Mouse (Mus musculus) MEL (cell line): Measurements from ENCODE around the gene Naaa. TPM values are rescaled to one million over a fixed set of nuclear protein-coding genes. Genes with fewer than 3 reads are reported as not detected.

ENCODE experiments used
- DNase-seq: peaks from one replicate; pipeline ENCODE4 v3.0.0; 2011; ENCODE audit warnings: low read depth, low spot score
- H3K27ac ChIP-seq: 2 replicates; pipeline ENCODE4 v1.5.1; 2012; ENCODE audit warnings: low read depth, mild to moderate bottlenecking, control low read depth, low read length, moderate library complexity; ENCODE audit not compliant: control insufficient read depth
- H3K27me3 ChIP-seq, 2 experiments: fragments of 150-350 bp in 1 of 2; sonication (generic) in 1 of 2; 2 replicates each; pipeline ENCODE4 v1.6.1; 2012; ENCODE audit warnings: low read length in 2 of 2, mild to moderate bottlenecking in 2 of 2, improper control_type of control experiment in 1 of 2, moderate library complexity in 1 of 2; ENCODE audit not compliant: insufficient read depth in 2 of 2, control insufficient read depth in 1 of 2
- H3K36me3 ChIP-seq, 2 experiments: 2 replicates each; pipeline ENCODE4 v1.6.1; 2012 to 2014; ENCODE audit warnings: low read length in 2 of 2, improper control_type of control experiment in 1 of 2, inconsistent platforms in 1 of 2, mild to moderate bottlenecking in 1 of 2; ENCODE audit not compliant: insufficient read depth in 2 of 2, control insufficient read depth in 1 of 2
- H3K4me1 ChIP-seq, 2 experiments: fragments of 150-350 bp in 1 of 2; sonication (generic) in 1 of 2; 2 replicates each; pipeline ENCODE4 v1.6.1; 2012; ENCODE audit warnings: low read length in 2 of 2, improper control_type of control experiment in 1 of 2, mild to moderate bottlenecking in 1 of 2; ENCODE audit not compliant: insufficient read depth in 2 of 2, control insufficient read depth in 1 of 2
- H3K4me3 ChIP-seq, 2 experiments: fragments of 150-350 bp in 1 of 2; sonication (generic) in 1 of 2; 2 replicates each; pipeline ENCODE4 v1.5.1; 2012; ENCODE audit warnings: low read depth in 2 of 2, low read length in 2 of 2, mild to moderate bottlenecking in 2 of 2, moderate library complexity in 2 of 2, control low read depth in 1 of 2, improper control_type of control experiment in 1 of 2; ENCODE audit not compliant: control insufficient read depth in 1 of 2, insufficient read depth in 1 of 2
- H3K79me2 ChIP-seq: 2 replicates; pipeline ENCODE4 v1.6.1; 2012; ENCODE audit warnings: mild to moderate bottlenecking, low read length, moderate library complexity; ENCODE audit not compliant: control insufficient read depth, poor library complexity, insufficient read depth
- H3K9ac ChIP-seq: 2 replicates; pipeline ENCODE4 v1.6.1; 2012; ENCODE audit warnings: low read depth, mild to moderate bottlenecking, control low read depth, low read length, moderate library complexity; ENCODE audit not compliant: control insufficient read depth, poor library complexity, severe bottlenecking
- H3K9me3 ChIP-seq: fragments of 150-350 bp; sonication (generic); replicated peaks from 2 replicates; pipeline ENCODE4 v1.6.1; 2012; ENCODE audit warnings: mild to moderate bottlenecking, low read length, improper control_type of control experiment, moderate library complexity; ENCODE audit not compliant: insufficient read depth
- CHD1 ChIP-seq: IDR thresholded peaks from 2 replicates; pipeline ENCODE4 v1.6.1; 2012; ENCODE audit warnings: low read depth, mild to moderate bottlenecking, inconsistent platforms, low read length, improper control_type of control experiment
- CHD2 ChIP-seq: IDR thresholded peaks from 2 replicates; pipeline ENCODE4 v1.6.1; 2011; ENCODE audit warnings: low read length, improper control_type of control experiment
- CTCF ChIP-seq, 3 experiments: IDR thresholded peaks in 2 of 3; conservative IDR thresholded peaks in 1 of 3; 2 replicates each; pipeline ENCODE4 v1.5.1; 2011 to 2012; ENCODE audit warnings: low read length in 3 of 3, low read depth in 2 of 3, mild to moderate bottlenecking in 2 of 3, improper control_type of control experiment in 1 of 3, inconsistent platforms in 1 of 3, mixed read lengths in 1 of 3, moderate library complexity in 1 of 3; ENCODE audit not compliant: control insufficient read depth in 1 of 3, insufficient read depth in 1 of 3, poor library complexity in 1 of 3, severe bottlenecking in 1 of 3
- EP300 ChIP-seq, 2 experiments: IDR thresholded peaks; 2 replicates each; pipeline ENCODE4 v1.6.1; 2011; ENCODE audit warnings: improper control_type of control experiment in 2 of 2, low read length in 2 of 2, low read depth in 1 of 2, mild to moderate bottlenecking in 1 of 2
- ETS1 ChIP-seq: IDR thresholded peaks from 2 replicates; pipeline ENCODE4 v1.6.1; 2012; ENCODE audit warnings: low read depth, mild to moderate bottlenecking, inconsistent platforms, low read length, improper control_type of control experiment, moderate library complexity
- GATA1 ChIP-seq: IDR thresholded peaks from 2 replicates; pipeline ENCODE4 v1.6.1; 2011; ENCODE audit warnings: low read depth, low read length, improper control_type of control experiment
- JUND ChIP-seq: IDR thresholded peaks from 2 replicates; pipeline ENCODE4 v1.6.1; 2011; ENCODE audit warnings: low read depth, mild to moderate bottlenecking, improper control_type of control experiment, low read length
- KAT2A ChIP-seq: conservative IDR thresholded peaks from 2 replicates; pipeline ENCODE4 v1.6.1; 2012; ENCODE audit warnings: low read depth, low read length, improper control_type of control experiment, inconsistent platforms
- MAFK ChIP-seq: IDR thresholded peaks from 2 replicates; pipeline ENCODE4 v1.6.1; 2011; ENCODE audit warnings: low read depth, mild to moderate bottlenecking, low read length, improper control_type of control experiment, borderline replicate concordance
- MAX ChIP-seq: IDR thresholded peaks from 2 replicates; pipeline ENCODE4 v1.6.1; 2011; ENCODE audit warnings: low read length, improper control_type of control experiment
- MEF2A ChIP-seq: IDR thresholded peaks from 2 replicates; pipeline ENCODE4 v1.6.1; 2014; ENCODE audit warnings: low read depth, mild to moderate bottlenecking, inconsistent platforms, low read length, improper control_type of control experiment; ENCODE audit not compliant: poor library complexity, insufficient replicate concordance, severe bottlenecking; ENCODE audit errors: extremely low read depth
- MYB ChIP-seq: IDR thresholded peaks from 2 replicates; pipeline ENCODE4 v1.6.1; 2011; ENCODE audit warnings: mild to moderate bottlenecking, low read depth, low read length, improper control_type of control experiment
- MYC ChIP-seq: IDR thresholded peaks from 2 replicates; pipeline ENCODE4 v1.6.1; 2011; ENCODE audit warnings: low read depth, mild to moderate bottlenecking, low read length, improper control_type of control experiment, moderate library complexity
- NELFE ChIP-seq: IDR thresholded peaks from 2 replicates; pipeline ENCODE4 v1.6.1; 2011; ENCODE audit warnings: low read depth, low read length, improper control_type of control experiment
- NRF1 ChIP-seq: IDR thresholded peaks from 2 replicates; pipeline ENCODE4 v1.6.1; 2014; ENCODE audit warnings: low read depth, mild to moderate bottlenecking, inconsistent platforms, low read length, improper control_type of control experiment, moderate library complexity; ENCODE audit not compliant: poor library complexity, insufficient read depth, severe bottlenecking
- POLR2A ChIP-seq, 2 experiments: IDR thresholded peaks; 2 replicates each; pipeline ENCODE4 v1.6.1; 2011 to 2012; ENCODE audit warnings: low read length in 2 of 2, mild to moderate bottlenecking in 2 of 2, control low read depth in 1 of 2, improper control_type of control experiment in 1 of 2, low read depth in 1 of 2, moderate library complexity in 1 of 2; ENCODE audit not compliant: control insufficient read depth in 1 of 2, insufficient read depth in 1 of 2, poor library complexity in 1 of 2
- POLR2AphosphoS5 ChIP-seq: IDR thresholded peaks from 2 replicates; pipeline ENCODE4 v1.6.1; 2012; ENCODE audit warnings: low read depth, borderline replicate concordance, mild to moderate bottlenecking, inconsistent platforms, low read length, moderate library complexity, mixed read lengths
- RCOR1 ChIP-seq: IDR thresholded peaks from 2 replicates; pipeline ENCODE4 v1.6.1; 2012; ENCODE audit warnings: low read depth, mild to moderate bottlenecking, inconsistent platforms, low read length, improper control_type of control experiment
- SIN3A ChIP-seq: IDR thresholded peaks from 2 replicates; pipeline ENCODE4 v1.6.1; 2012; ENCODE audit warnings: low read length, improper control_type of control experiment, inconsistent platforms
- SMC3 ChIP-seq: IDR thresholded peaks from 2 replicates; pipeline ENCODE4 v1.6.1; 2011; ENCODE audit warnings: low read depth, low read length, improper control_type of control experiment
- TAL1 ChIP-seq: IDR thresholded peaks from 2 replicates; pipeline ENCODE4 v1.6.1; 2012; ENCODE audit warnings: mild to moderate bottlenecking, inconsistent platforms, low read length, moderate library complexity, mixed read lengths
- TBP ChIP-seq: IDR thresholded peaks from 2 replicates; pipeline ENCODE4 v1.8.0; 2011; ENCODE audit warnings: low read depth, low read length, improper control_type of control experiment
- TCF12 ChIP-seq: IDR thresholded peaks from 2 replicates; pipeline ENCODE4 v1.6.1; 2014; ENCODE audit warnings: low read depth, mild to moderate bottlenecking, inconsistent platforms, low read length, improper control_type of control experiment, moderate library complexity
- USF1 ChIP-seq: IDR thresholded peaks from 2 replicates; pipeline ENCODE4 v1.6.1; 2014; ENCODE audit warnings: low read depth, mild to moderate bottlenecking, inconsistent platforms, low read length, improper control_type of control experiment, moderate library complexity
- USF2 ChIP-seq, 2 experiments: IDR thresholded peaks; 2 replicates each; pipeline ENCODE4 v1.6.1; 2011 to 2012; ENCODE audit warnings: improper control_type of control experiment in 2 of 2, low read length in 2 of 2, borderline replicate concordance in 1 of 2, inconsistent platforms in 1 of 2, low read depth in 1 of 2, mild to moderate bottlenecking in 1 of 2; ENCODE audit not compliant: insufficient read depth in 1 of 2
- ZKSCAN1 ChIP-seq: IDR thresholded peaks from 2 replicates; pipeline ENCODE4 v1.6.1; 2012; ENCODE audit warnings: low read depth, mild to moderate bottlenecking, inconsistent platforms, low read length, improper control_type of control experiment, moderate library complexity
- ZMIZ1 ChIP-seq: IDR thresholded peaks from 2 replicates; pipeline ENCODE4 v1.6.1; 2012; ENCODE audit warnings: low read depth, mild to moderate bottlenecking, inconsistent platforms, low read length, improper control_type of control experiment, moderate library complexity
- ZNF384 ChIP-seq: IDR thresholded peaks from 2 replicates; pipeline ENCODE4 v1.6.1; 2012; ENCODE audit warnings: low read depth, mild to moderate bottlenecking, inconsistent platforms, low read length, improper control_type of control experiment
- polyA plus RNA-seq, 2 experiments: library from polyadenylated mRNA; stranded (reverse) in 1 of 2; unstranded in 1 of 2; fragments of >175 nt in 1 of 2; fragments of >200 nt in 1 of 2; gene quantifications; 2 replicates each; pipeline versions ENCODE4 v1.2.1 to v1.2.4; 2012; ENCODE audit warnings: low replicate concordance in 2 of 2, low read depth in 1 of 2; ENCODE audit not compliant: insufficient read length in 2 of 2, insufficient read depth in 1 of 2, missing spikeins in 1 of 2
- total RNA-seq: library from RNA; depleted of rRNA; stranded (reverse); fragments of 300-350 nt; gene quantifications from 2 replicates; pipeline ENCODE4 v1.2.3, GENCODE M21; 2012

The Naaa gene
- total and polyA plus RNA-seq, 3 experiments = 2.2 to 6.7 TPM; not detected in 1

DNA sequence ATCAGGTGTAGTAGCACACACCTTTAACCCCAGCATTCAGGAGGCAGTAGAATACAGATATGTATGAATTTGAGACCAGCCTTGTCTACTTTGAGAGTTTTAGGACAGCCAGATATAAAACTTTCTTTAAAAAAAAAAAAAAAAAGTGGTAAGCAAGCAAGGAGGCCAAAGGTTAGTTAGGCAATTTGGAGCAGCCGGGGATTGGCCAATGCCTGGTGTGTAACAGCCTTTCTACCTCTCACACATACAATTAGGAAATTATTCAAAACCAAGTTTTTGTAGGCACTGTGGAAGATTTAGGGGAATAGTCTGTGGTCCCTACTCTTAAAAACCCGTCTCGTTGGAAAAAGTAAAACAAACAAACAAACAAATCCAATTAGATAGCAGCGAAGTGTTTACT is 44.6 kb upstream of the Naaa start:
- H3K9ac ChIP-seq = no peak overlapping the region
- H3K4me3 ChIP-seq = no peak overlapping the region
- H3K4me1 ChIP-seq = peaks cover 0 to 4% of the 10 kb centered on the region in 2 experiments; a peak in 1 of 4 replicates
- H3K36me3 ChIP-seq = no peaks in the 10 kb centered on the region
- DNase-seq = no peak
- no peaks in the 10 kb centered on the region for H3K79me2 ChIP-seq
- H3K27ac ChIP-seq = no peak overlapping the region
- TF ChIP-seq POLR2AphosphoS5 = no peak
- no peak for TF ChIP-seq GATA1
- no peak for TF ChIP-seq USF1
- TF ChIP-seq MEF2A = no peak
- no peak for TF ChIP-seq ZNF384
- no peak for TF ChIP-seq JUND
- no peak for TF ChIP-seq KAT2A
- no peak for TF ChIP-seq CHD2
- no peak for TF ChIP-seq USF2 (IDR thresholded peaks at IDR 0.05; ENCODE audit: borderline replicate concordance in 1 of 2, insufficient read depth in 1 of 2, low read depth in 1 of 2, low read length in 2 of 2)
- no peak for TF ChIP-seq TCF12
- TF ChIP-seq MAFK = no peak
- TF ChIP-seq MYC = no peak
- no peak for TF ChIP-seq MYB
- no peak for TF ChIP-seq TBP
- no peaks in the 10 kb centered on the region for H3K9me3 ChIP-seq
- H3K27me3 ChIP-seq = peaks cover 1 to 5% of the 10 kb centered on the region in 2 experiments; a peak in 2 of 4 replicates

DNA sequence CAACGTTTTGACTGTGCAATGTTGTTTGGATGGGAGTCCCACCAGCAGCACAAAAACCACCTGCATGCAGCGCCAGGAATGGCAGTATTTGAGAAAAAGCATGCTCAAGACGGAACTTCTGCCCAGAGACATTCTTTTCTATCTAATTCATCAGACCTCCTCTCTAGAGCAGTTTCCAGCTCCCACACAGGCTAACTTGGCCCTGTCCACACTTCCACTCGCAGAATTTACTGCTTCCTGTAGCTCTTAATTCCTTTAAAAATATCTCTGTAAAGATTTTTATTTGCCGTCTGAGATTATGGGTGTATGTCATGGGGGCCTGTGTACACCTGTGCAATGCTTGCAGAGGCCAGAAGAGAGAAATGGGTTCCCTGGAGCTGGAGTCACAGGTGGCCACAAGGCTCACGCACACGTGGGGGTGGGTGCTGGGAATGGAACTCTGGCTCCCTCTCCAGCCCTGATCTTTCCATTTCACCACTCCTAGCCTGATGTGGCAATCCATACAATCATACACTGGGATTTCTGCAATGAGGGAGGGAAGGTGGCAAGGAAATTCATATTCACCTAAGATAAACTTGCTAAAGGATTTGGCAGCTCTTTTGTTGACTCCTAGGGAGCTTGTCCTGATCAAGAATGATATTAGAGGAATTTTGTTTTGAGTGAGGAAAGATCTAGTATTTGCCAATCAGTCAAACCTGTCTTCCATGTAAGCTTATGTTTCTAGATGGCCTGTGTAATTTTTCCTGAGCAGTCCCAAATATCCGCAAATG is 43.8 kb upstream of the Naaa start:
- Histone ChIP-seq H3K27ac (no peak overlapping the region), H3K27me3 (peaks cover 1 to 2% of the 10 kb centered on the region in 2 experiments; a peak in 2 of 4 replicates), H3K9me3 (no peaks in the 10 kb centered on the region), H3K4me3 (no peak overlapping the region), H3K36me3 (no peaks in the 10 kb centered on the region), H3K9ac (no peak overlapping the region), H3K4me1 (peaks cover 0 to 4% of the 10 kb centered on the region in 2 experiments; a peak in 1 of 4 replicates), H3K79me2 (no peaks in the 10 kb centered on the region)
- TF ChIP-seq ZMIZ1 (no peak), TAL1 (no peak), NELFE (no peak), MAX (no peak), USF1 (no peak), SMC3 (no peak), SIN3A (no peak), JUND (no peak), RCOR1 (no peak), CTCF (IDR thresholded peaks at IDR 0.05 in 2 of 3, conservative IDR thresholded peaks at IDR 0.05 in 1 of 3; ENCODE audit: control insufficient read depth in 1 of 3, insufficient read depth in 1 of 3, low read depth in 2 of 3, low read length in 3 of 3, poor library complexity in 1 of 3, severe bottlenecking in 1 of 3) (no peak), NRF1 (no peak), POLR2A (IDR thresholded peaks at IDR 0.05; ENCODE audit: control insufficient read depth in 1 of 2, insufficient read depth in 1 of 2, low read depth in 1 of 2, low read length in 2 of 2, poor library complexity in 1 of 2) (no peak), MYC (no peak), ZKSCAN1 (no peak), ETS1 (no peak), EP300 (IDR thresholded peaks at IDR 0.05; ENCODE audit: low read depth in 1 of 2, low read length in 2 of 2) (no peak), CHD1 (no peak)
- DNase-seq = no peak
